Mouse (Mus musculus) cerebellum, adult 2 months (tissue): ENCODE data around the gene Fank1.

Experiments
- CTCF ChIP-seq: fragments of 200-500 bp; IDR thresholded peaks from 2 replicates; pipeline ENCODE4 v1.5.1; 2011; ENCODE audit warnings: low read depth, mild to moderate bottlenecking, control low read depth, low read length, moderate library complexity, borderline replicate concordance; ENCODE audit not compliant: insufficient read depth
- POLR2A ChIP-seq: fragments of 200-500 bp; IDR thresholded peaks from 2 replicates; pipeline ENCODE4 v1.6.1; 2011; ENCODE audit warnings: low read length, control low read depth, borderline replicate concordance; ENCODE audit not compliant: insufficient read depth

- TF ChIP-seq CTCF: no peak
- TF ChIP-seq POLR2A: no peak
Measured at GRCm38 (mm10) chr7:133842079-133842478, 65.4 kb downstream of the Fank1 start.
